Mouse (Mus musculus) spleen, adult 2 months (tissue): ENCODE data around the gene Rgs11.

Experiments
- CTCF ChIP-seq: fragments of 200-500 bp; IDR thresholded peaks from 2 replicates; pipeline ENCODE4 v1.5.1; 2011; ENCODE audit warnings: mild to moderate bottlenecking, inconsistent platforms; ENCODE audit not compliant: insufficient read depth, insufficient read length, insufficient replicate concordance; ENCODE audit errors: extremely low read depth
- POLR2A ChIP-seq: fragments of 200-500 bp; IDR thresholded peaks from 2 replicates; pipeline ENCODE4 v1.6.1; 2011; ENCODE audit warnings: low read depth, low read length, inconsistent platforms

GRCm38 (mm10) chr17:26252539-26253251, 49.9 kb downstream of the Rgs11 start, which contains the start of gene Luc7l:
- no peak for TF ChIP-seq CTCF
- peak; percentile 89 for TF ChIP-seq POLR2A
